Mouse (Mus musculus) olfactory bulb, adult 2 months (tissue): ENCODE results near the gene Gm2a.

Experiments used
- CTCF ChIP-seq: fragments of 200-500 bp; IDR thresholded peaks from 2 replicates; pipeline ENCODE4 v1.5.1; 2012; ENCODE audit warnings: low read depth, mild to moderate bottlenecking, low read length, moderate library complexity; ENCODE audit not compliant: insufficient read depth
- POLR2A ChIP-seq: fragments of 200-500 bp; IDR thresholded peaks from 2 replicates; pipeline ENCODE4 v1.6.1; 2012; ENCODE audit warnings: mild to moderate bottlenecking, low read depth, low read length, moderate library complexity; ENCODE audit not compliant: insufficient read depth

- no peak for TF ChIP-seq CTCF
- no peak for TF ChIP-seq POLR2A
Observed at GRCm38 (mm10) chr11:55084629-55085028, 13.3 kb upstream of the Gm2a start.
